Mouse (Mus musculus): ENCODE data around the gene Gm42906.

The Gm42906 gene

GRCm38 (mm10) chr5:151428113-151428756, at the start of gene Gm42906:
TSS of gene Gm42906 (minus strand) at chr5:151428163.
- in situ Hi-C loops (cut with MseI, MboI), result no loop called here

GRCm38 (mm10) chr5:151445695-151446094, 17.7 kb upstream of the Gm42906 start:
- in situ Hi-C loops (cut with MseI, MboI), result no loop called here

GRCm38 (mm10) chr5:151435106-151435505, 7.1 kb upstream of the Gm42906 start:
- in situ Hi-C loops (cut with MseI, MboI), result no loop called here

GRCm38 (mm10) chr5:151426466-151426865, 1.5 kb downstream of the Gm42906 start:
- in situ Hi-C loops (cut with MseI, MboI), result no loop called here

GRCm38 (mm10) chr5:151422692-151423091, 5.3 kb downstream of the Gm42906 start:
- in situ Hi-C loops (cut with MseI, MboI), result no loop called here

- in situ Hi-C loops (cut with MseI, MboI), result no loop called here
Measured at GRCm38 (mm10) chr5:151421859-151422258, 6.1 kb downstream of the Gm42906 start.

GRCm38 (mm10) chr5:151418551-151418950, 9.4 kb downstream of the Gm42906 start:
- in situ Hi-C loops (cut with MseI, MboI), result no loop called here

- in situ Hi-C loops (cut with MseI, MboI), result no loop called here
Measured at GRCm38 (mm10) chr5:151417421-151418038, 10.4 kb downstream of the Gm42906 start.

GRCm38 (mm10) chr5:151416988-151417387, 11.0 kb downstream of the Gm42906 start:
- in situ Hi-C loops (cut with MseI, MboI), result no loop called here

GRCm38 (mm10) chr5:151413617-151414016, 14.3 kb downstream of the Gm42906 start:
- in situ Hi-C loops (cut with MseI, MboI), result no loop called here

GRCm38 (mm10) chr5:151412666-151413463, 15.1 kb downstream of the Gm42906 start:
- in situ Hi-C loops (cut with MseI, MboI), result no loop called here

GRCm38 (mm10) chr5:151410006-151410405, 18.0 kb downstream of the Gm42906 start:
- in situ Hi-C loops (cut with MseI, MboI), result no loop called here

GRCm38 (mm10) chr5:151409282-151409681, 18.7 kb downstream of the Gm42906 start:
- in situ Hi-C loops (cut with MseI, MboI), result no loop called here

GRCm38 (mm10) chr5:151408124-151408900, 19.7 kb downstream of the Gm42906 start:
- in situ Hi-C loops (cut with MseI, MboI), result no loop called here

- in situ Hi-C loops (cut with MseI, MboI), result no loop called here
Measured at GRCm38 (mm10) chr5:151407493-151407892, 20.5 kb downstream of the Gm42906 start.

- in situ Hi-C loops (cut with MseI, MboI), result no loop called here
Measured at GRCm38 (mm10) chr5:151406276-151406675, 21.7 kb downstream of the Gm42906 start.

GRCm38 (mm10) chr5:151405314-151405903, 22.6 kb downstream of the Gm42906 start:
- in situ Hi-C loops (cut with MseI, MboI), result no loop called here

GRCm38 (mm10) chr5:151403586-151403985, 24.4 kb downstream of the Gm42906 start:
- in situ Hi-C loops (cut with MseI, MboI), result no loop called here

GRCm38 (mm10) chr5:151400557-151400944, 27.4 kb downstream of the Gm42906 start:
- in situ Hi-C loops (cut with MseI, MboI), result no loop called here

GRCm38 (mm10) chr5:151399918-151400556, 27.9 kb downstream of the Gm42906 start:
- in situ Hi-C loops (cut with MseI, MboI), result no loop called here

GRCm38 (mm10) chr5:151396119-151396518, 31.8 kb downstream of the Gm42906 start:
- in situ Hi-C loops (cut with MseI, MboI), result no loop called here

All from mouse trophoblast stem cell (cell line).